Mouse (Mus musculus): ENCODE measurements around the gene Reck. TPM values are rescaled to one million over a fixed set of nuclear protein-coding genes. Genes with fewer than 3 reads are reported as not detected.

Gene Reck
- polyA plus RNA-seq, 1 experiment from 2014 or later: 11.3 TPM

- Histone ChIP-seq H3K9me3 (no peaks in the 10 kb centered on the region), H3K36me3 (replicated peaks) (peaks cover 6% of the 10 kb centered on the region), H3K9ac (no peak overlapping the region), H3K27me3 (peaks cover 11% of the 10 kb centered on the region), H3K27ac (no peak overlapping the region), H3K4me3 (replicated peaks) (no peak overlapping the region), H3K4me2 (no peak overlapping the region), H3K4me1 (peaks cover 36% of the 10 kb centered on the region)
- 79% methylated on average over 10 of the region's 10 CpGs for WGBS
- ATAC-seq (ENCODE audit: low FRiP score): no peak
Measured at GRCm38 (mm10) chr4:43974914-43975616, 99.7 kb downstream of the Reck start.

DNA sequence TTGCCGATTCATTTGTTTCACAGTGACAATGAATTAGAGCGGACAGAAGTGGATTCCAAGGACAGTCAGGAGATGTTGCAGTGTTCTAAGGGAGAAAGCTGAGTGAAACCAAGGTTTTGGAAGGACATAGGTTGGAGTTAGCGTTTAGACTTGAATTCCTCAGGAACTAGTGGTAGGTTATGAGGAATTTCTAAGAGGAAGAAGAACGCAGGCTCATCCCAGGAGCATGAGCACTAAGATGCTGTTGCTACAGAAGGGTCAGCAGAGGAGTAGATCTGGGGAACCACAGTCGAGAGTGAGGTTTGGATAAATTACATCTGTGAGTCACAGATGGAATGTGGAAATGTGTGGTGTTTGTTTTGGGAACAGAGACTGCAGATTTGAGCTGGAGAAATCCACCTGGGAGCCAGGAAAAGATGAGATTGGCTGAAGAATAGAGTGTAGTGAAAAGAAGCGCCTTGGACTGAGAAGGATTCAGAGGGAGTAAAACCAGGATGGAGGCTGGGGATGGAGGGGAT is 101.0 kb downstream of the Reck start:
- H3K36me3 ChIP-seq (replicated peaks): no peaks in the 10 kb centered on the region
- no peak overlapping the region for H3K4me3 ChIP-seq (replicated peaks)
- no peak for ATAC-seq (ENCODE audit: low FRiP score)
- H3K9me3 ChIP-seq: no peaks in the 10 kb centered on the region
- H3K27me3 ChIP-seq: peaks cover 22% of the 10 kb centered on the region
- H3K4me1 ChIP-seq: peaks cover 36% of the 10 kb centered on the region
- 84% methylated on average over 6 of the region's 6 CpGs for WGBS
- H3K27ac ChIP-seq: no peak overlapping the region
- no peak overlapping the region for H3K4me2 ChIP-seq
- no peak overlapping the region for H3K9ac ChIP-seq

GRCm38 (mm10) chr4:43978521-43979443 is 103.5 kb downstream of the Reck start:
- H3K4me3 ChIP-seq (replicated peaks): no peak overlapping the region
- H3K9me3 ChIP-seq: no peaks in the 10 kb centered on the region
- H3K27ac ChIP-seq: peak overlapping the region; percentile 66
- H3K4me2 ChIP-seq: 0 out of 2 replicates have a peak overlapping the region, but pooled peaks have one; percentile 0
- no peak overlapping the region for H3K9ac ChIP-seq
- peaks cover 20% of the 10 kb centered on the region for H3K4me1 ChIP-seq
- ATAC-seq (ENCODE audit: low FRiP score): no peak
- WGBS: 12% methylated on average over 17 of the region's 17 CpGs
- H3K36me3 ChIP-seq (replicated peaks): no peaks in the 10 kb centered on the region
- peaks cover 31% of the 10 kb centered on the region for H3K27me3 ChIP-seq

DNA sequence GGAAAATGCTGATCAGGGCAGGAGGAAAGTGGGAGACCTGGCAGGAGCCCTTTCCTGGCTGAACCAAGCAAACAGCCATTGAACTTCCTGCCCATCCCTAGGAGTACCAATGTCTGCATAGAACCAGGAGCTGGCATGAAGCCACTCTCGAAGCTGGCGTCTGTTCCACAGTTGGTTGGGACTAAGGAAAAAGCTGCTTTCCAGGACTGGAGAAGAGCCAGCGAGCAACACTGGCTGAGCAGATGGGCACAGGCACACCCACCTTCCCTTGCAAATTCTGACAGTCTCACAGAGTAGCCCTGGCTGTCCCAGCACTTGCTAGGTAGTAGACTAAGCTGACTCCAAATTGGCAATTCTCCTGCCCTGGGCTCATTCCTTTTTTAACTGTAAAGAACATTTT is 104.4 kb downstream of the Reck start:
- H3K4me3 ChIP-seq (replicated peaks): no peak overlapping the region
- H3K9ac ChIP-seq: no peak overlapping the region
- WGBS: 81% methylated on average over 3 of the region's 3 CpGs
- no peak overlapping the region for H3K4me2 ChIP-seq
- no peak for ATAC-seq (ENCODE audit: low FRiP score)
- peaks cover 20% of the 10 kb centered on the region for H3K4me1 ChIP-seq
- no peaks in the 10 kb centered on the region for H3K9me3 ChIP-seq
- H3K27me3 ChIP-seq: peaks cover 31% of the 10 kb centered on the region
- no peaks in the 10 kb centered on the region for H3K36me3 ChIP-seq (replicated peaks)
- H3K27ac ChIP-seq: no peak overlapping the region

GRCm38 (mm10) chr4:43980236-43980635 is 104.9 kb downstream of the Reck start:
- Histone ChIP-seq H3K27ac (no peak overlapping the region), H3K4me1 (peaks cover 20% of the 10 kb centered on the region), H3K9me3 (no peaks in the 10 kb centered on the region), H3K36me3 (replicated peaks) (no peaks in the 10 kb centered on the region), H3K4me3 (replicated peaks) (no peak overlapping the region), H3K27me3 (peaks cover 31% of the 10 kb centered on the region), H3K4me2 (no peak overlapping the region), H3K9ac (no peak overlapping the region)
- ATAC-seq (ENCODE audit: low FRiP score): no peak
- 81% methylated on average over 4 of the region's 4 CpGs for WGBS

GRCm38 (mm10) chr4:43980846-43981245 is 105.5 kb downstream of the Reck start:
- WGBS: 95% methylated on average over 6 of the region's 6 CpGs
- Histone ChIP-seq H3K4me2 (no peak overlapping the region), H3K4me3 (replicated peaks) (no peak overlapping the region), H3K36me3 (replicated peaks) (no peaks in the 10 kb centered on the region), H3K27ac (no peak overlapping the region), H3K9ac (no peak overlapping the region), H3K27me3 (peaks cover 31% of the 10 kb centered on the region), H3K9me3 (no peaks in the 10 kb centered on the region), H3K4me1 (peaks cover 20% of the 10 kb centered on the region)
- ATAC-seq (ENCODE audit: low FRiP score): no peak

DNA sequence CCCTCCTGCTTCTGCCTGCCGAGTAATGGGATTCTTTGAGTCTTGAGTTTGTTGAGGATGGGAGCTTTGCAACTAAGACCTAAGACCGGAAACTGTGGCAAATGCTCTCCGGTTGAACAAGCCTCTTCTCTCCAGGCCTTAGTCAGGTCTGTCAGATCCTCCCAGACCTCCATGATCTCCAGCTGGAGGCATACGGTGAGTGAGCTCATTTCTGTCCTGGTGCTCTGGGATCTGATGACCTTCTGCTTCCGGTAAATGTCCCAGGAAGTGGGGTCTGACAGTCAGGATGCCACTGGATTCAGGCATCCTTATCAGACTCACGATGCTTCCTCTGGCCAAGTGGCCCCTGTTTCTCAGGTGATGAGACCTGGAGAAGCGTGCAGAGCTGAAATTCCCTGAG is 105.9 kb downstream of the Reck start:
- Histone ChIP-seq H3K27ac (no peak overlapping the region), H3K4me2 (no peak overlapping the region), H3K4me3 (replicated peaks) (no peak overlapping the region), H3K36me3 (replicated peaks) (no peaks in the 10 kb centered on the region), H3K9me3 (no peaks in the 10 kb centered on the region), H3K4me1 (peaks cover 20% of the 10 kb centered on the region), H3K27me3 (peaks cover 30% of the 10 kb centered on the region), H3K9ac (no peak overlapping the region)
- WGBS: 90% methylated on average over 7 of the region's 7 CpGs
- no peak for ATAC-seq (ENCODE audit: low FRiP score)

DNA sequence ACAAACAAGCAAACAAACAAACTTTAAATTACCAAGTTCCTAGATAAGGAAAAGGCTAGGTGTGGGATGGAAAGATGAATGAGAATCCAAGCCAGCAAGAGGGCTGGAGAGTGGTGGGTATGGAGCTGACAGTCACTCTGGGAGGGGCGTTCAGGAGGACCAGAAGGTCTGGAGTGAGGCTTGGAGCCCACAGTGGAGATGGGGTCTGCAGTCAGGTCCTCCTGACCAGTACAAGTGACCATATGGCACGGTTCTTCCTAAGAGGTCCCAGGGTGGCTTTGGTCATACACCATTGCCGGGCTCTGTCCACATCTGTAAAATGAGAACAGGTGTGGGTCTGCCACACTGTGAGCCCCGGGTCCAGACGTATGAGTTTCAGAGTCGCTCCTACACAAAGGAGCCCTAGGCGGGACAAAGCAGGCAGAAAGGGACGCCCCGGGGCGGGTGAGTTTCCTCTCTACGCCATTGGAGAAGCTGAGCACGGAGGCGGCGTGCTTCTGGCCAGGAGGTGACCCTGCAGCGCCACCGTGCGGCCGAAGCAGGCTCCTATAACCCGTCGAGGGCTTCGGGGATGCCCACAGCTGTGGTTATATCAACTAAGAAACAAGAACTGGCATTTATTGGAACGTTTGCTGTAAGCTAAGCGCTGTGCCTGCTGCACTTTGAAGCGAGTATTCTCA is 106.9 kb downstream of the Reck start:
- H3K4me1 ChIP-seq: peaks cover 20% of the 10 kb centered on the region
- peak overlapping the region; percentile 59 for H3K4me2 ChIP-seq
- no peaks in the 10 kb centered on the region for H3K9me3 ChIP-seq
- H3K36me3 ChIP-seq (replicated peaks): no peaks in the 10 kb centered on the region
- peak overlapping the region; percentile 34 for H3K4me3 ChIP-seq (replicated peaks)
- H3K27ac ChIP-seq: no peak overlapping the region
- 3% methylated on average over 24 of the region's 24 CpGs for WGBS
- peak; percentile 94 for ATAC-seq (ENCODE audit: low FRiP score)
- H3K27me3 ChIP-seq: peaks cover 28% of the 10 kb centered on the region
- peak overlapping the region; percentile 53 for H3K9ac ChIP-seq

- Histone ChIP-seq H3K9ac (peak within 1 kb of the TSS; percentile 53; the same call in 1 of the 2 replicates), H3K27me3 (peaks cover 28% of the 10 kb centered on the region), H3K9me3 (no peaks in the 10 kb centered on the region), H3K4me3 (replicated peaks) (peak within 1 kb of the TSS; percentile 34), H3K36me3 (replicated peaks) (no peaks in the 10 kb centered on the region), H3K27ac (no peak within 1 kb of the TSS), H3K4me1 (peaks cover 15% of the 10 kb centered on the region), H3K4me2 (peak within 1 kb of the TSS; percentile 59)
- WGBS: 88% methylated on average over 11 of the region's 11 CpGs
- no peak for ATAC-seq (ENCODE audit: low FRiP score)
Measured at GRCm38 (mm10) chr4:43983181-43983580, 107.9 kb downstream of the Reck start, which contains the start of gene Ccin. Gene Ccin (plus strand): TSS chr4:43983483.

GRCm38 (mm10) chr4:43983756-43984155 is 108.4 kb downstream of the Reck start:
- Histone ChIP-seq H3K27me3 (peaks cover 28% of the 10 kb centered on the region), H3K9ac (no peak overlapping the region), H3K9me3 (no peaks in the 10 kb centered on the region), H3K27ac (no peak overlapping the region), H3K4me1 (peaks cover 10% of the 10 kb centered on the region), H3K4me2 (no peak overlapping the region), H3K36me3 (replicated peaks) (no peaks in the 10 kb centered on the region), H3K4me3 (replicated peaks) (no peak overlapping the region)
- no peak for ATAC-seq (ENCODE audit: low FRiP score)
- WGBS: 94% methylated on average over 22 of the region's 22 CpGs

DNA sequence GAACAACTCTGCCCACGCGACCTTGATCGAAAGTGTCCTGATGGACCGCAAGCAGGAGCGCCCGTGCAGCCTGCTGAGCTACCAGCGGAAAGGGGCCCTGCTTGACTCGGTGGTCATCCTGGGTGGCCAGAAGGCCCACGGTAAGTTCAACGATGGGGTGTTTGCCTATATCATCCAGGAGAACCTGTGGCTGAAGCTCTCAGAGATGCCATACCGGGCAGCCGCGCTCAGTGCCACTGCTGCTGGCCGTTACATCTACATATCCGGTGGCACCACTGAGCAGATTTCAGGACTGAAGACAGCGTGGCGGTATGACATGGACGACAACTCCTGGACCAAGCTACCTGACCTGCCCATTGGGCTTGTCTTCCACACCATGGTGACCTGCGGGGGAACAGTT is 109.0 kb downstream of the Reck start:
- no peaks in the 10 kb centered on the region for H3K9me3 ChIP-seq
- WGBS: 94% methylated on average over 19 of the region's 19 CpGs
- no peak overlapping the region for H3K4me3 ChIP-seq (replicated peaks)
- no peak for ATAC-seq (ENCODE audit: low FRiP score)
- no peak overlapping the region for H3K27ac ChIP-seq
- no peak overlapping the region for H3K9ac ChIP-seq
- H3K4me1 ChIP-seq: peaks cover 4% of the 10 kb centered on the region
- no peaks in the 10 kb centered on the region for H3K36me3 ChIP-seq (replicated peaks)
- H3K4me2 ChIP-seq: no peak overlapping the region
- peaks cover 28% of the 10 kb centered on the region for H3K27me3 ChIP-seq

DNA sequence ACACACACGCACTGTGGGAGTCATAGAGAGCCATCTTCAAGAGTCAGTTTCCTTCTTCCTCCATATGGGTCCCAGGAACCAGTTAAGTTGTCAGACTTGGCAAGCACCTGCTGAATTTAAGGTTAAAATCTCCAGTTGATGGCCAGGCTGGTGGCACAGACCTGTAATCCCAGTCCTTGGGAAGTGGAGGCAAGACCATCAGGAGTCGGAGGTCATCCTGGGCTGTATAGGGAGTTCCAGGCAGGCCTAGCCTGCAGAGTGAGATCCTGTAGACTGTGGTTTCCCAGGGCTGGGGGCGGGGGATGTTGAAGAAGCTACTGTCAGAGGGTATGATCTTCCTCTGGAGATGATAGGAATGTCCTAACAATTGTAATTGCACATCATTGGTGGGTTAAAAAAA is 113.6 kb downstream of the Reck start:
- Histone ChIP-seq H3K4me1 (no peaks in the 10 kb centered on the region; the same call in 1 of the 2 replicates), H3K27ac (no peak overlapping the region), H3K36me3 (replicated peaks) (no peaks in the 10 kb centered on the region), H3K9ac (no peak overlapping the region), H3K4me3 (replicated peaks) (no peak overlapping the region), H3K27me3 (0 out of 2 replicates have a peak, but pooled peaks cover 5% of the 10 kb centered on the region), H3K4me2 (no peak overlapping the region), H3K9me3 (no peaks in the 10 kb centered on the region)
- no peak for ATAC-seq (ENCODE audit: low FRiP score)
- WGBS: 88% methylated on average over 3 of the region's 3 CpGs

Measured in forebrain, embryonic 12.5 days (tissue).